29 mouse cellular contexts compared by ENCODE assay signal in the genomic region with DNA sequence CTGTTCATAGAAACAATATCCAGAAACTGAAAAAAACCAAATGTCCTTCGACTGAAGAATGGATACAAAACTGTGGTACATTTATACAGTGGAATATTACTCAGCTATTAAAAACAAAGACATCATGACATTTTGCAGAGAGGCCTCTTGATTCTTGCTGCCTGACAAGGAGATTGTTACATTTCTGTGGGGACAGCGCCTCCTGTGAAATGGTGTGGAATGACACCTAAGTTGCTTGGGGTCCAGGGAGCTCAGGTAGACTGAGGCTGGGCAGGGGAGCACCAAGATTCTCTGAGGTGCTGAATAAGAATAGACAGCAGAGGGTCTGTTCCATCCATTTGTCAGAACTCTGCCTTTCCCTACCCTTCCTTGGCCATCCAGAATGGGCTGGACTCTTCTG. TPM values are rescaled to one million over a fixed set of nuclear protein-coding genes. Genes with fewer than 3 reads are reported as not detected.
DNase-seq lines count a peak whose midpoint lies in the region; ATAC-seq and TF ChIP-seq lines count a peak whose summit lies in the region.
"Had no signal": no experiment of that assay in that cellular context is flagged by ENCODE, and none has a peak within 500 bp of the region (broad histone marks: within the 10 kb centered on the region; RNA-seq: fewer than 3 reads in every experiment).

No protein-coding gene starts in this region.

- no peak for DNase-seq in kidney, postnatal 0 days (ENCODE audit: low spot score)
- no peak for DNase-seq in kidney, postnatal 4 days
- DNase-seq in midbrain, postnatal 0 days (ENCODE audit: low spot score) = no peak
- no peak for DNase-seq in MEL (ENCODE audit: low read depth, low spot score)
- DNase-seq in T-cell, adult 2 months (ENCODE audit: low spot score) = no peak
- DNase-seq: adrenal gland, postnatal 10 days; cerebellum, adult 9-10 months; embryo, embryonic 11 days; gastrocnemius, adult 2 months; heart, postnatal 36 days; kidney, adult 9 months; kidney, postnatal 14 days; lung, postnatal 36 days; retina, postnatal 1 day; spleen, adult 18-20 months; thymus, postnatal 14 days had no signal

- H3K4me1 ChIP-seq in kidney, postnatal 0 days (replicated peaks; ENCODE audit: insufficient read depth, low read length) = peaks cover 7% of the 10 kb centered on the region; the same call in 1 of the 2 replicates
- H3K4me1 ChIP-seq in midbrain, postnatal 0 days (ENCODE audit: insufficient read depth, low read length) = no peaks in the 10 kb centered on the region
- H3K4me1 ChIP-seq in midbrain, embryonic 16.5 days (ENCODE audit: control insufficient read depth, insufficient read depth, low read length) = no peaks in the 10 kb centered on the region; the same call in 1 of the 2 replicates
- no peaks in the 10 kb centered on the region for H3K4me1 ChIP-seq in MEL (ENCODE audit: control insufficient read depth in 1 of 2, insufficient read depth in 2 of 2, low read length in 2 of 2)

- H3K4me2 ChIP-seq in kidney, postnatal 0 days (ENCODE audit: low read length) = no peak overlapping the region
- H3K4me2 ChIP-seq in midbrain, postnatal 0 days (ENCODE audit: low read depth, low read length, poor library complexity, severe bottlenecking) = no peak overlapping the region
- H3K4me2 ChIP-seq in midbrain, embryonic 16.5 days (ENCODE audit: low read length) = no peak overlapping the region
- H3K4me2 ChIP-seq: embryonic facial prominence, embryonic 12.5 days; hindbrain, embryonic 12.5 days; limb, embryonic 15.5 days; midbrain, embryonic 12.5 days; neural tube, embryonic 15.5 days had no signal

- no peak for ATAC-seq in kidney, postnatal 0 days (replicated peaks; ENCODE audit: low FRiP score, low read depth)
- ATAC-seq in midbrain, postnatal 0 days (ENCODE audit: low FRiP score) = no peak
- no peak for ATAC-seq in midbrain, embryonic 16.5 days
- no peak for ATAC-seq in erythroid progenitor cell, adult 5-6 weeks (replicated peaks; ENCODE audit: low FRiP score, poor library complexity, severe bottlenecking)
- ATAC-seq: CD4-positive, CD25-positive, alpha-beta regulatory T cell, adult 4 months; forebrain, embryonic 16.5 days; hindbrain, postnatal 0 days; intestine, embryonic 16.5 days had no signal

- H3K79me2 ChIP-seq in MEL (ENCODE audit: control insufficient read depth, insufficient read depth, low read length, poor library complexity) = no peaks in the 10 kb centered on the region

- WGBS in kidney, postnatal 0 days = 56% methylated on average over 2 of the region's 2 CpGs
- WGBS in midbrain, postnatal 0 days = 55% methylated on average over 2 of the region's 2 CpGs
- 45% methylated on average over 2 of the region's 2 CpGs for WGBS in midbrain, embryonic 16.5 days

- H3K27ac ChIP-seq in kidney, postnatal 0 days = no peak overlapping the region
- H3K27ac ChIP-seq in midbrain, postnatal 0 days (ENCODE audit: low read depth, low read length) = no peak overlapping the region
- H3K27ac ChIP-seq in midbrain, embryonic 16.5 days (ENCODE audit: low read length) = no peak overlapping the region
- H3K27ac ChIP-seq in MEL (ENCODE audit: control insufficient read depth, low read depth, low read length) = no peak overlapping the region
- H3K27ac ChIP-seq: embryonic facial prominence, embryonic 12.5 days; gastrocnemius, adult 2 months; heart, embryonic 10.5 days; hindbrain, embryonic 12.5 days; hindbrain, postnatal 0 days; limb, embryonic 10.5 days; limb, embryonic 15.5 days; midbrain, embryonic 12.5 days; neural tube, embryonic 15.5 days had no signal

- H3K4me3 ChIP-seq in kidney, postnatal 0 days (replicated peaks; ENCODE audit: low read depth, low read length) = no peak overlapping the region
- no peak overlapping the region for H3K4me3 ChIP-seq in midbrain, postnatal 0 days (ENCODE audit: low read depth, low read length)
- H3K4me3 ChIP-seq in midbrain, embryonic 16.5 days (ENCODE audit: low read depth, low read length) = no peak overlapping the region
- no peak overlapping the region for H3K4me3 ChIP-seq in MEL (ENCODE audit: control insufficient read depth in 1 of 2, insufficient read depth in 1 of 2, low read depth in 2 of 2, low read length in 2 of 2)
- H3K4me3 ChIP-seq: embryonic facial prominence, embryonic 12.5 days; gastrocnemius, adult 2 months; heart, embryonic 10.5 days; hindbrain, embryonic 12.5 days; limb, embryonic 10.5 days; limb, embryonic 15.5 days; midbrain, embryonic 12.5 days; neural tube, embryonic 15.5 days had no signal

- H3K9ac ChIP-seq in kidney, postnatal 0 days (ENCODE audit: low read depth, low read length) = no peak overlapping the region
- H3K9ac ChIP-seq in midbrain, postnatal 0 days (replicated peaks; ENCODE audit: low read length, poor library complexity, severe bottlenecking) = no peak overlapping the region
- H3K9ac ChIP-seq in midbrain, embryonic 16.5 days (ENCODE audit: low read depth, low read length) = no peak overlapping the region
- no peak overlapping the region for H3K9ac ChIP-seq in MEL (ENCODE audit: control insufficient read depth, low read depth, low read length, poor library complexity, severe bottlenecking)
- H3K9ac ChIP-seq: embryonic facial prominence, embryonic 12.5 days; hindbrain, embryonic 12.5 days; limb, embryonic 15.5 days; midbrain, embryonic 12.5 days; neural tube, embryonic 15.5 days had no signal

- no peaks in the 10 kb centered on the region for H3K27me3 ChIP-seq in kidney, postnatal 0 days (ENCODE audit: insufficient read depth, low read length)
- H3K27me3 ChIP-seq in midbrain, postnatal 0 days (ENCODE audit: insufficient read depth, low read length) = no peaks in the 10 kb centered on the region
- H3K27me3 ChIP-seq in midbrain, embryonic 16.5 days (ENCODE audit: control insufficient read depth, insufficient read depth, low read depth, low read length) = no peaks in the 10 kb centered on the region
- no peaks in the 10 kb centered on the region for H3K27me3 ChIP-seq in MEL (ENCODE audit: control insufficient read depth in 1 of 2, insufficient read depth in 2 of 2, low read length in 2 of 2)
- H3K27me3 ChIP-seq: embryonic facial prominence, embryonic 12.5 days; limb, embryonic 15.5 days; midbrain, embryonic 12.5 days; neural tube, embryonic 15.5 days had no signal

- H3K36me3 ChIP-seq in kidney, postnatal 0 days (ENCODE audit: insufficient read depth, low read length) = no peaks in the 10 kb centered on the region
- no peaks in the 10 kb centered on the region for H3K36me3 ChIP-seq in midbrain, postnatal 0 days (ENCODE audit: insufficient read depth, low read length)
- H3K36me3 ChIP-seq in midbrain, embryonic 16.5 days (ENCODE audit: control insufficient read depth, insufficient read depth, low read length) = no peaks in the 10 kb centered on the region
- no peaks in the 10 kb centered on the region for H3K36me3 ChIP-seq in MEL (ENCODE audit: control insufficient read depth in 1 of 2, insufficient read depth in 2 of 2, low read length in 2 of 2)
- H3K36me3 ChIP-seq: embryonic facial prominence, embryonic 12.5 days; heart, embryonic 10.5 days; hindbrain, embryonic 12.5 days; limb, embryonic 10.5 days; limb, embryonic 15.5 days; midbrain, embryonic 12.5 days; neural tube, embryonic 15.5 days had no signal

- no peak for TF ChIP-seq POLR2A in MEL (IDR thresholded peaks at IDR 0.05; ENCODE audit: control insufficient read depth in 1 of 2, insufficient read depth in 1 of 2, low read depth in 1 of 2, low read length in 2 of 2, poor library complexity in 1 of 2)

- TF ChIP-seq CTCF in kidney, postnatal 0 days (IDR thresholded peaks at IDR 0.05; ENCODE audit: low read depth) = 0 out of 2 replicates have a peak, but pooled peaks have one; percentile 12
- 0 out of 2 replicates have a peak, but pooled peaks have one; percentile 2 for TF ChIP-seq CTCF in midbrain, postnatal 0 days (IDR thresholded peaks at IDR 0.05)
- peak; percentile 12 to 21 (median 14); a peak in 2 of 6 replicates for TF ChIP-seq CTCF in MEL (IDR thresholded peaks at IDR 0.05 in 2 of 3, conservative IDR thresholded peaks at IDR 0.05 in 1 of 3; ENCODE audit: control insufficient read depth in 1 of 3, insufficient read depth in 1 of 3, low read depth in 2 of 3, low read length in 3 of 3, poor library complexity in 1 of 3, severe bottlenecking in 1 of 3)

- H3K9me3 ChIP-seq in kidney, postnatal 0 days (replicated peaks; ENCODE audit: low read length) = no peaks in the 10 kb centered on the region
- H3K9me3 ChIP-seq in midbrain, postnatal 0 days (ENCODE audit: low read length) = no peaks in the 10 kb centered on the region
- 0 out of 2 replicates have a peak, but pooled peaks cover 2% of the 10 kb centered on the region for H3K9me3 ChIP-seq in midbrain, embryonic 16.5 days (replicated peaks; ENCODE audit: control insufficient read depth, low read length, poor library complexity, severe bottlenecking)
- H3K9me3 ChIP-seq in MEL (replicated peaks; ENCODE audit: insufficient read depth, low read length) = no peaks in the 10 kb centered on the region
- H3K9me3 ChIP-seq: embryonic facial prominence, embryonic 12.5 days; hindbrain, embryonic 12.5 days; limb, embryonic 10.5 days; limb, embryonic 15.5 days; midbrain, embryonic 12.5 days; neural tube, embryonic 15.5 days had no signal

- TF ChIP-seq RAD21 in MEL (IDR thresholded peaks at IDR 0.05; ENCODE audit: low read depth, low read length) = no peak; the same call in 1 of the 2 replicates

- TF ChIP-seq EP300 in MEL (IDR thresholded peaks at IDR 0.05; ENCODE audit: low read depth in 1 of 2, low read length in 2 of 2) = no peak

RNA-seq across cellular contexts. Expression of gene Ctbp2, which starts 57.2 kb away (rescaled TPM):
- polyA plus RNA-seq in kidney, postnatal 0 days (2015; fragmentation: Nextera tagmentation; extraction: Ambion mirVana) = 89.1 and 95.9 TPM in 2 replicates
- 58.6 and 64.8 TPM in 2 replicates for total RNA-seq in midbrain, postnatal 0 days (2014; rRNA removed)
- 25.9 and 29.1 TPM in 2 replicates for polyA plus RNA-seq in midbrain, postnatal 0 days (2015; fragmentation: Nextera tagmentation; extraction: Ambion mirVana)
- polyA plus RNA-seq in midbrain, embryonic 16.5 days (2015; fragmentation: Nextera tagmentation; extraction: Ambion mirVana) = 43.7 and 52.4 TPM in 2 replicates
- 61.5 and 74.9 TPM in 2 replicates for total RNA-seq in MEL (2012; rRNA removed)
- polyA plus RNA-seq in MEL (2012; ENCODE audit: insufficient read depth in 1 of 2, insufficient read length in 2 of 2, low read depth in 1 of 2, low replicate concordance in 2 of 2, missing spikeins in 1 of 2) = 10 to 100 TPM in 1 of 2 experiments, not detected in 1; 90.7 TPM
- total RNA-seq in erythroid progenitor cell, adult 5-6 weeks (2015; ENCODE audit: low replicate concordance) = 2.9 and 3.8 TPM in 2 replicates
- total RNA-seq in erythroid progenitor cell, adult 5-6 weeks (2017; ENCODE audit: low replicate concordance) = 3.5 and 8.5 TPM in 2 replicates

RNA-seq across cellular contexts. Expression of gene Fgfr2, which starts 58.2 kb away (rescaled TPM):
- 79.8 and 88.6 TPM in 2 replicates for polyA plus RNA-seq in kidney, postnatal 0 days (2015; fragmentation: Nextera tagmentation; extraction: Ambion mirVana)
- 32.6 and 37.2 TPM in 2 replicates for total RNA-seq in midbrain, postnatal 0 days (2014; rRNA removed)
- 10.7 and 12.1 TPM in 2 replicates for polyA plus RNA-seq in midbrain, postnatal 0 days (2015; fragmentation: Nextera tagmentation; extraction: Ambion mirVana)
- 20.8 and 23.8 TPM in 2 replicates for polyA plus RNA-seq in midbrain, embryonic 16.5 days (2015; fragmentation: Nextera tagmentation; extraction: Ambion mirVana)
- total RNA-seq in MEL (2012; rRNA removed) = not detected in 2 replicates
- not detected for polyA plus RNA-seq in MEL (2012; ENCODE audit: insufficient read depth in 1 of 2, insufficient read length in 2 of 2, low read depth in 1 of 2, low replicate concordance in 2 of 2, missing spikeins in 1 of 2)
- total RNA-seq in erythroid progenitor cell, adult 5-6 weeks (2015; ENCODE audit: low replicate concordance) = 1.7 and 13.3 TPM in 2 replicates
- 0.13 and 3.7 TPM in 2 replicates for total RNA-seq in erythroid progenitor cell, adult 5-6 weeks (2017; ENCODE audit: low replicate concordance)
- polyA plus RNA-seq: CD4-positive, CD25-positive, alpha-beta regulatory T cell, adult 4 months had no signal

Comparison
In these comparisons a context has a peak if more than half of its experiments do, and no peak if none do; other contexts are left out.
1. RNA of gene Fgfr2, which starts 58.2 kb away (polyA plus RNA-seq): 79.8 to 88.6 TPM in kidney, postnatal 0 days, 20.8 to 23.8 TPM in midbrain, embryonic 16.5 days and 10.7 to 12.1 TPM in midbrain, postnatal 0 days; not detected in MEL; every median in the first group is over 10 times any median in the second.
2. Peak in every context shown above with its lines, with median percentiles within 50 percentile points of each other: CTCF ChIP-seq.